Mouse (Mus musculus) neural tube, embryonic 13.5 days (tissue): ENCODE measurements around the gene Zfyve9. TPM values are rescaled to one million over a fixed set of nuclear protein-coding genes. Genes with fewer than 3 reads are reported as not detected.
"Not testable (repeated sequence)": the region's sequence is repeated elsewhere in the genome, so short reads cannot be mapped to it uniquely, and the experiment has no call there.

Source experiments
- ATAC-seq: fragments of 200-750 bp; cut with Nextera tagmentation; 2 replicates; pipeline ENCODE4 v1.8.0; 2017; ENCODE audit warnings: low read depth, mild to moderate bottlenecking, moderate TSS enrichment, moderate library complexity
- H3K27ac ChIP-seq: fragments of 300-500 bp; sonication (generic); replicated peaks from 2 replicates; pipeline ENCODE4 v1.5.1; 2015; ENCODE audit warnings: moderate library complexity, mild to moderate bottlenecking, inconsistent platforms
- H3K27me3 ChIP-seq: fragments of 300-500 bp; sonication (generic); 2 replicates; pipeline ENCODE4 v1.6.1; 2015; ENCODE audit warnings: mild to moderate bottlenecking, inconsistent platforms
- H3K36me3 ChIP-seq: fragments of 300-500 bp; sonication (generic); 2 replicates; pipeline ENCODE4 v1.6.1; 2015; ENCODE audit warnings: mild to moderate bottlenecking, inconsistent platforms
- H3K4me1 ChIP-seq: fragments of 300-500 bp; sonication (generic); replicated peaks from 2 replicates; pipeline ENCODE4 v1.6.1; 2015; ENCODE audit warnings: inconsistent platforms
- H3K4me2 ChIP-seq: fragments of 300-500 bp; sonication (generic); 2 replicates; pipeline ENCODE4 v1.6.1; 2015; ENCODE audit warnings: inconsistent platforms, mild to moderate bottlenecking, moderate library complexity
- H3K4me3 ChIP-seq: fragments of 300-500 bp; sonication (generic); 2 replicates; pipeline ENCODE4 v1.5.1; 2015; ENCODE audit warnings: mild to moderate bottlenecking, inconsistent platforms
- H3K9ac ChIP-seq: fragments of 300-500 bp; sonication (generic); 2 replicates; pipeline ENCODE4 v1.6.1; 2015; ENCODE audit warnings: moderate library complexity, mild to moderate bottlenecking, inconsistent platforms
- H3K9me3 ChIP-seq: fragments of 300-500 bp; sonication (generic); 2 replicates; pipeline ENCODE4 v1.6.1; 2016; ENCODE audit warnings: inconsistent platforms
- WGBS: fragments of 180-500 bp; shearing (Covaris S2); methylation state at CpG from one replicate; pipeline ENCODE4 v1.1.7; 2015; 5-methylcytosine and 5-hydroxymethylcytosine counted together
- polyA plus RNA-seq: library from polyadenylated mRNA; unstranded; fragments of >200 nt; fragmentation: Nextera tagmentation; extraction: Ambion mirVana; gene quantifications from 2 replicates; pipeline ENCODE4 v1.2.1, GENCODE M21; 2015

Gene Zfyve9
- polyA plus RNA-seq, 1 experiment from 2014 or later, result 5.1 TPM

DNA sequence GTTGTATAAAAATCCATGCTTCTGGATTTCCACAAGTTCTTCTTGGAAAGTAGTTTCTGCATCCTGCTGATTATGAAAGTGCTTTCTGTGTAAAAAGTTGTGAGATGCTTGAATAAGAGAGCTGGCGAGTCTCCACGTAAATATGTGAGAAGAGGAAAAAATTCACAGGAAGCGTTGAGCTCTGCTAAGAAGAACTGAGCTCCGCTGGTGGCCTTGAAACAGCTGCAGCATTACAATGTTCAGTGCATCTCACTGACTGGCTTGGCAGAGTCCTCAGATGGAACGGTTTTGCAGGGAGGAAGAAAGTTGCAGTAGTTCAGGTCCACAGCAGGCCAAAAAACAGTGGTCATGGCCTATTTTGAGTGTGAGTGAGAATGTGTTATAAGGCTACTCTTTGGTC lies 72.4 kb downstream of the Zfyve9 start:
- no peaks in the 10 kb centered on the region for H3K27me3 ChIP-seq
- H3K9me3 ChIP-seq, result no peaks in the 10 kb centered on the region
- 85% methylated on average over 5 of the region's 5 CpGs for WGBS
- H3K36me3 ChIP-seq, result peaks cover 7% of the 10 kb centered on the region; the same call in 1 of the 2 replicates
- no peak overlapping the region for H3K9ac ChIP-seq
- no peaks in the 10 kb centered on the region for H3K4me1 ChIP-seq
- H3K4me2 ChIP-seq, result no peak overlapping the region
- ATAC-seq, result no peak
- H3K27ac ChIP-seq, result no peak overlapping the region
- H3K4me3 ChIP-seq, result no peak overlapping the region

DNA sequence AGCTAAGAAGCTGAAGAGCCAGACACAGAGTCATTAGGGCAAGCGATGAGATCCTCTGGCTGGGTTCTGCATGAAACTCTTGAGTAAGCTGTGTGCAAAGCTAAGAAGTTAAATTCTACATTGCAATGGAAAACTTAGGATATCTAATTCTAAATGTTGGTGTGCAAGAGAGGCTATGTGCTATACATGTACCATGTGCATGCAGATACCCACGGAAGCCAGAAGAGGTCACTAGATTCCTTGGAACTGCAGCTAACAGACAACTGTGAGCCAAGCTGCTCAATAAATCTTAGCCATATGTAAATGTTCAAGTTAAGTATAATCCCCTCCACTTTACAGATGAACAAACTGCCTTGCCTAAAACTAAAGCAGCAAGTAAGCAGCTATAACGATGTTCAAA lies 83.7 kb downstream of the Zfyve9 start:
- H3K4me2 ChIP-seq, result no peak overlapping the region
- no peak for ATAC-seq
- no peaks in the 10 kb centered on the region for H3K4me1 ChIP-seq
- H3K9me3 ChIP-seq, result no peaks in the 10 kb centered on the region
- WGBS, result 59% methylated on average over 3 of the region's 3 CpGs
- no peak overlapping the region for H3K27ac ChIP-seq
- no peaks in the 10 kb centered on the region for H3K27me3 ChIP-seq
- H3K9ac ChIP-seq, result no peak overlapping the region
- peaks cover 9% of the 10 kb centered on the region for H3K36me3 ChIP-seq
- H3K4me3 ChIP-seq, result no peak overlapping the region

DNA sequence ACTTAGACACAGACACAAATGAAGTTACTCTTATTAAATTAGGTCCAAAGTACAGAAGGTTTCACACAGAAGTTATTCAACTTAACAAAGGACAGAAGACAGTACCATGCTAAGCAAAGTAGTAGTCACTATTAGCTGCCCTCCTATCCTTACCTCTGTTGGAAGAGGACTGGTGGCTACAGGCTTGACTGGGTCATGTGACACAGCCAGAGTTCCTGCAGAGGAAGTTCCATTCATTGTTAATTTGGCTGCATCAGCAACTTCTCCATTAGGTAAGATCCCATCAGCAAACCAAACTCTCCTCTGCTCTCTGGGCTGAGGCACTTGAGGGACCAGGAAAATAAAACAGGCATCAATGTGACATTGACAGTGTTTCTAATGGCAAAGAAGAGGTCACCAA lies 89.1 kb downstream of the Zfyve9 start:
- H3K27ac ChIP-seq, result no peak overlapping the region
- H3K9ac ChIP-seq, result no peak overlapping the region
- peaks cover 33% of the 10 kb centered on the region for H3K36me3 ChIP-seq
- no peak overlapping the region for H3K4me3 ChIP-seq
- no peaks in the 10 kb centered on the region for H3K27me3 ChIP-seq
- no peak for ATAC-seq
- H3K4me1 ChIP-seq, result no peaks in the 10 kb centered on the region
- H3K9me3 ChIP-seq, result no peaks in the 10 kb centered on the region
- H3K4me2 ChIP-seq, result no peak overlapping the region

DNA sequence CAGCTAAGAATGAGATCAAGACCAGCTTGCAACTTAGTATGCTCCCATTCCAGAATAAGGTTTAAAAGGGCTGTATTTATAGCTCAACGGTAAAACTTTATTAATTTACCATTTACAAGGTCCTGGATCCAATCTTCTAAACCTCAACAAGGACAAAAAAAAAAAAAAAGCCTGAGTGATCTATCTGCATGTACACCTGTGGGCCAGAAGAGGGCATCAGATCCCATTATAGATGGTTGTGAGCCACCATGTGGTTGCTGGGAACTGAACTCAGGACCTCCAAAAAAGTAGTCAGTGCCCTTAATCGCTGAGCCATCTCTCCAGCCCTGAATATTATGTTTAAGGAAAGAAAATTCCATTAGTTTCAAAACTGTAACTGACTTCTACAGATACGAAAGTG lies 90.1 kb downstream of the Zfyve9 start:
- Histone ChIP-seq H3K4me2 (no peak overlapping the region), H3K27me3 (no peaks in the 10 kb centered on the region), H3K27ac (no peak overlapping the region), H3K9me3 (no peaks in the 10 kb centered on the region), H3K36me3 (peaks cover 33% of the 10 kb centered on the region), H3K4me3 (no peak overlapping the region), H3K9ac (no peak overlapping the region), H3K4me1 (no peaks in the 10 kb centered on the region)
- WGBS, result 97% methylated on average over 3 of the region's 3 CpGs
- ATAC-seq, result no peak

DNA sequence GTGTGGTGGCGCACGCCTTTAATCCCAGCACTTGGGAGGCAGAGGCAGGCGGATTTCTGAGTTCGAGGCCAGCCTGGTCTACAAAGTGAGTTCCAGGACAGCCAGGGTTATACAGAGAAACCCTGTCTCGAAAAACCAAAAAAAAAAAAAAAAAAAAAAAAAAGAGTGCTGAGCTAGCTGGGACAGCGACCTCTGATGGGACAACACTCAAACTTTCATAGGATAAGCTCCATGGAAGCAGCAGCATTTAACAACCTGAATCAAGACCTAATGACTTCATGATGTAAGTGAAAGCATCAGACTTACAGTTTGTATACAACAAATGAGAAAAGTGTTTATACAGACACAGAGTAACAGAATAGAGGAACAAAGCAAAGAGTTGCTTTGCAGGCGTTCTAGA lies 93.5 kb downstream of the Zfyve9 start:
- H3K9me3 ChIP-seq, H3K4me3 ChIP-seq, H3K4me1 ChIP-seq, H3K27me3 ChIP-seq, H3K27ac ChIP-seq, H3K4me2 ChIP-seq, ATAC-seq, H3K9ac ChIP-seq: not testable (repeated sequence)
- peaks cover 36% of the 10 kb centered on the region for H3K36me3 ChIP-seq
- 97% methylated on average over 6 of the region's 7 CpGs for WGBS

DNA sequence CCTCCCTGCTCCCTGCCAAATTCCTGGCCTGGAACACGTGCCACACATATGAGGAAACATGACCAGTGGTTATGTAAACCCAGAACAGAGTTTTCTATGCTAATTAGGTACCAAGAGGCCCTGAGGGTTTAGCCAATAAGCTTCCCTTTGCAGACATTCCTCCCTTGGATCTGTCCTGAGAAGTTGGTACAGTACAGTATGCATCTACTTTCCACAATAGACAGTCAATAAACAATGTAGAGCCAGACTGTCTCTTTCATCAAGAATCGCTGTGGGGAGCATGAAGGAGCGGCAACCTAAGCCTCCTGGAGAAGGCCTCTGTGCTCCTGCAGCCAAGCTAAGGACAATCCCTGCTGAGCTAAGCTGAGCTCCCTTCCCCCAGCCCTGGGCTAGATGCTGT lies 94.4 kb downstream of the Zfyve9 start:
- peaks cover 38% of the 10 kb centered on the region for H3K36me3 ChIP-seq
- 61% methylated on average over 3 of the region's 3 CpGs for WGBS
- no peaks in the 10 kb centered on the region for H3K27me3 ChIP-seq
- H3K27ac ChIP-seq, result no peak overlapping the region
- H3K4me1 ChIP-seq, result no peaks in the 10 kb centered on the region
- H3K4me2 ChIP-seq, result no peak overlapping the region
- no peak overlapping the region for H3K9ac ChIP-seq
- no peaks in the 10 kb centered on the region for H3K9me3 ChIP-seq
- H3K4me3 ChIP-seq, result no peak overlapping the region
- ATAC-seq, result no peak

DNA sequence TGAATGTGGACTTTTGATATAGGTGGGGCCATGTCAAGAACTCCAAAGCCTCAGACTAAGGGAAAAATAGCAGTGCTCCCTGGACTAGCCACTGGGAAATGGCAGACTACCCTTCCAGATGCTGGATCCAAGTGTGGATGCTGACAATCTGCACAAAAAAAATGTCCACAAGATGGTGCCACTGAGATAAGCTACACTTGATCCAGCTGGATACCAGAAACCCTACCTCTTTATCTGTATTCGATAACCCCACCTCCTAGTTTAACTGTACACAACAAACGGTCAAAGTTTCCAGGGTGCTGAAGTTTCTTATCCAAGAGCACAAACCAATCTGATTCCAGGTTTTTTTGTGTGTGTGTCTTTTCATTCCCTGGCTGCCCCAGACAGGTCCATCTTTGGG lies 116.2 kb downstream of the Zfyve9 start:
- no peak for ATAC-seq
- WGBS, result 80% methylated on average over 2 of the region's 2 CpGs
- H3K4me3 ChIP-seq, result no peak overlapping the region

DNA sequence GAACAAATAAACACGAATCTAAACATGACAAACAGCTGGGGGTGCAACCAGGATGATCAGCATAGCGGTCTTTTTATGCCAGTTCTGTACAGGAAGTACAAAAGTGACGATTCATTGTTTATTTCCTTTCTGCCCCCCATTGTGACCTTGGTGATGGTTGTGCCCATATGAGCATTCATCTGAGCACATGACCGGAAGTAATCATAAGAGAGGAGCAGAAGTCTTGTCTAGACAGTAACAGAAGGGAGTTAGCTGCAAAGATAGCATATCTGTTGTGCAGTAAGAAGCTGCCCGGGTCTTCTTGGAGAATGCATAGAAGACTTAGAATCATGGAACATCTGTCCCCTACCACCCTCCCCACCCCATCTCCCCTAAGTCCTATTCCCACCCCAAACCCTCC lies 141.8 kb downstream of the Zfyve9 start:
- no peak overlapping the region for H3K4me2 ChIP-seq
- no peaks in the 10 kb centered on the region for H3K27me3 ChIP-seq
- no peaks in the 10 kb centered on the region for H3K4me1 ChIP-seq
- no peak overlapping the region for H3K9ac ChIP-seq
- H3K36me3 ChIP-seq, result peaks cover 89% of the 10 kb centered on the region
- no peaks in the 10 kb centered on the region for H3K9me3 ChIP-seq
- no peak overlapping the region for H3K4me3 ChIP-seq
- WGBS, result 82% methylated on average over 5 of the region's 5 CpGs
- no peak overlapping the region for H3K27ac ChIP-seq
- ATAC-seq, result no peak

More for the DNA sequence above, 116.2 kb downstream of the Zfyve9 start:
- H3K4me1 ChIP-seq, result no peaks in the 10 kb centered on the region
- H3K36me3 ChIP-seq, result peaks cover 35% of the 10 kb centered on the region
- H3K4me2 ChIP-seq, result no peak overlapping the region
- H3K27me3 ChIP-seq, result no peaks in the 10 kb centered on the region
- H3K9me3 ChIP-seq, result no peaks in the 10 kb centered on the region
- H3K27ac ChIP-seq, result no peak overlapping the region
- no peak overlapping the region for H3K9ac ChIP-seq

DNA sequence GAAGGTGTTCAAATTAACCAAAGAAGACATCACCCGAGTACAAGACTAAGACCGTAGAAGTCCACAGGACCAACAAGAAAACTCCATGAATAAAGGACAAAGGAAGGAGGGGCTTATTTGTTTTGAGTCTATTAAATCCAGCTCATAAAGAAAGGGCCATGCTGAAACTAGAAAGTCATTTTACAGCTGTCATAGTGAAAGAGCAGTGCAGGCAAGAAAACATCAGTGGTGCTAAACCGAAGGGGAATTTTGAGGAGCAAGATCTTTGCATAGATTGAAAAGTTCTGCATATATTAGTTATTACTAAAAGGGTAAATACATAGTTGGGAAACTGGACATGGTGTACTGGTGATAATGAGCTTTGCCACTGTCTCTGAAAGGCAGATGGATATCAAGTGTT lies 142.9 kb downstream of the Zfyve9 start:
- H3K27me3 ChIP-seq, result no peaks in the 10 kb centered on the region
- H3K36me3 ChIP-seq, result peaks cover 91% of the 10 kb centered on the region
- H3K27ac ChIP-seq, result no peak overlapping the region
- no peaks in the 10 kb centered on the region for H3K4me1 ChIP-seq
- H3K4me2 ChIP-seq, result no peak overlapping the region
- H3K9me3 ChIP-seq, result no peaks in the 10 kb centered on the region
- no peak for ATAC-seq
- no peak overlapping the region for H3K9ac ChIP-seq
- H3K4me3 ChIP-seq, result no peak overlapping the region
- 79% methylated on average over 3 of the region's 3 CpGs for WGBS

DNA sequence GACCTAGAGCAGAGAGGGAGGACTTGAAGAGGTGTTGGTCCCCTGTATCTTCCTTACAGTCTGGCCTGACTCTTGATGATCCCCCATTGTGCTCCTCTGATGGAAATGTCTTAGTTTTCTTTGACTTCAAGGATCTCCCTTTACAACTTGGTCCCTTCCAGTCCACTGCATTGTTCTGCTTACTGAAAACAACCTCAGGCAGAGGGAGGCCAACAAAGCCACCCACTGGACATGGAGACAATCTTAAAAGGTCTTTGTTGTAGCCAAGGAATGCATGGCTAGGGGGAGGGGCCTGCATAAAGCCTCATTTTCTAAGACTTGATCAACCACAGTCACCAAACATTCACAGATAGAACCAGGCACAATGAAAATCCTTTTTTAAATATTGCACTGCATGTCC lies 145.5 kb downstream of the Zfyve9 start:
- H3K4me2 ChIP-seq, result no peak overlapping the region
- no peak for ATAC-seq
- no peaks in the 10 kb centered on the region for H3K27me3 ChIP-seq
- no peak overlapping the region for H3K9ac ChIP-seq
- no peak overlapping the region for H3K4me3 ChIP-seq
- H3K4me1 ChIP-seq, result no peaks in the 10 kb centered on the region
- no peak overlapping the region for H3K27ac ChIP-seq
- H3K9me3 ChIP-seq, result no peaks in the 10 kb centered on the region
- peaks cover 92% of the 10 kb centered on the region for H3K36me3 ChIP-seq

DNA sequence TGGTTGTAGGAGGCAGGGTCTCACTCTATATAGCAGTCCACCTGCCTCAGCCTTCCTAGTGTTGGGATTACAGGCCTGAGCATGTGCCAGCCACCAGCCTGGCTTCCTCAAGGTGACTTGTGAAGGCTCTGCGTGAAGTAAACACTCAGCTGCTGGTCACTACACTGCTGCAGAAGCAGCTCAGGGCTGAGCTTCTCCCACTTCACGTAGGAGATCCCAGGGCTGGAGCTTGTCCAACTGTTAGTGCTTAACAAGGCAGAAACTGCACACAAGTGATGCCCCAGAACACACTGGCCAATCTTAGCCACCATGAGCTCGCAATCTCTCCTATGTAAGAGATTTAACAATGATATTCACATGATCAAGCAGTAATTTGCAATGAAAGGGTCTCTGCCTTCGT lies 145.9 kb downstream of the Zfyve9 start:
- Histone ChIP-seq H3K4me1 (no peaks in the 10 kb centered on the region), H3K27ac (no peak overlapping the region), H3K9ac (no peak overlapping the region), H3K36me3 (peaks cover 94% of the 10 kb centered on the region), H3K27me3 (no peaks in the 10 kb centered on the region), H3K4me3 (no peak overlapping the region), H3K9me3 (no peaks in the 10 kb centered on the region), H3K4me2 (no peak overlapping the region)
- WGBS, result 59% methylated on average over 4 of the region's 4 CpGs
- ATAC-seq, result no peak

DNA sequence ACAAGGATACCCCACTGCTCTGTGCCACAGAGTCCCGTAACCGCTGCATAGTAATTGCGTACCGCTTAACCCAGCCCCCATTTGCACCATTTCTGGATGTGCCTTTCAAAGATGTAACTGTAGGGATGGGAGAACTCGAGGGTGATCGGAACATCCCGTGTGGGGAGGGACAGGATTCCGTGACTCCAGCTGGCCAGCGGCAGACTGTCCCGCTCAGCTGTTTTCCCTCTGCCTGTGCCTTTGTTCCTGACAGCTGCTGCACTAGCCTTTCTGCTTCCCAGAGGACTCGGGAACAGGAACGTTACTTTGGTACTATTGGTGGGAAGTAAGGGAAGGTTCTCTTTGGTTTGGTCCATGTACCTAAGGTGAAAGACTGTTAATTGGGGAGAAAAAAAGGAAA lies 146.9 kb downstream of the Zfyve9 start:
- Histone ChIP-seq H3K27me3 (no peaks in the 10 kb centered on the region), H3K4me3 (no peak overlapping the region), H3K9ac (no peak overlapping the region), H3K27ac (no peak overlapping the region), H3K4me1 (no peaks in the 10 kb centered on the region), H3K9me3 (no peaks in the 10 kb centered on the region), H3K36me3 (peaks cover 94% of the 10 kb centered on the region), H3K4me2 (no peak overlapping the region)
- 75% methylated on average over 12 of the region's 12 CpGs for WGBS
- no peak for ATAC-seq

DNA sequence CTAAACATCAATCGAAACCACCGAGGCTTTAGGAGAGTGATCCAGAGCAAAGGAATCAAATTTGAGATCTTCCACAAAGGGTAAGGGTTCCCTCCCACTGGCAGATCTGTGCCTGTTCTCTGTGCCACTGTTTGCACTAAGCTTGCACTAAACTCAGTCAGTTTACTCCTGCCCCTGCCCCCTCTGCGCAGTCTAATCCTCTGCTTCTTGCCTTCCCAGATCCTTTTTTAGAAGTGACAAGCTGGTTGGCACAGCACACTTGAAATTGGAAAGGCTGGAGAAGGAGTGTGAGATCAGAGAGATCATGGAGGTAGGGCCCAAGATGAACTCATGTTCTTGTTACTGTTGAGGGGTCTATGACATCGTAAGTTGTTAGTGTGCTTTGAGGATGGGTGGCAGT lies 149.0 kb downstream of the Zfyve9 start:
- H3K9me3 ChIP-seq, result no peaks in the 10 kb centered on the region
- ATAC-seq, result no peak
- H3K27ac ChIP-seq, result no peak overlapping the region
- H3K9ac ChIP-seq, result no peak overlapping the region
- peaks cover 97% of the 10 kb centered on the region for H3K36me3 ChIP-seq
- no peaks in the 10 kb centered on the region for H3K4me1 ChIP-seq
- H3K4me2 ChIP-seq, result no peak overlapping the region
- WGBS, result 92% methylated on average over 4 of the region's 4 CpGs
- no peak overlapping the region for H3K4me3 ChIP-seq
- H3K27me3 ChIP-seq, result no peaks in the 10 kb centered on the region

DNA sequence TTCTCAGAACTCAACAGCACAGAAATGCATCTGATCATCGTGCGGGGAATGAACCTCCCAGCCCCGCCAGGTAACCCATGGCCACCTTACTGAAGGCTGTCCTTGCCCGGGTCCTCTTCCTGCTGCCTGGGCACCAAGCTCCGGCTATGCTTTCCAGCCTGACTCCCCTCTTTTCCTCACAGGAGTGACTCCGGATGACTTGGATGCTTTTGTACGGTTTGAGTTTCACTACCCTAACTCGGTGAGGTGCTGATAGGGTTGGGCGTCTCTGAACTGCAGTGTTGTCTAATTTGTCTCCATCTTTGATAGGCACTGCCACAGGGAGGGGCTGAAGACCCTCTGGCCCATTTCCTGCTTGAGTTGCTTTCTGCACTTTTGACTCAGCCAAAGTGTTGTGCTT lies 150.5 kb downstream of the Zfyve9 start:
- 94% methylated on average over 9 of the region's 9 CpGs for WGBS
- Histone ChIP-seq H3K27ac (no peak overlapping the region), H3K4me2 (no peak overlapping the region), H3K36me3 (peaks cover 99% of the 10 kb centered on the region), H3K4me3 (no peak overlapping the region), H3K4me1 (no peaks in the 10 kb centered on the region), H3K9me3 (no peaks in the 10 kb centered on the region), H3K27me3 (no peaks in the 10 kb centered on the region), H3K9ac (no peak overlapping the region)
- no peak for ATAC-seq
